Comparison of ENCODE assay signal across 8 mouse cellular contexts in the genomic region with DNA sequence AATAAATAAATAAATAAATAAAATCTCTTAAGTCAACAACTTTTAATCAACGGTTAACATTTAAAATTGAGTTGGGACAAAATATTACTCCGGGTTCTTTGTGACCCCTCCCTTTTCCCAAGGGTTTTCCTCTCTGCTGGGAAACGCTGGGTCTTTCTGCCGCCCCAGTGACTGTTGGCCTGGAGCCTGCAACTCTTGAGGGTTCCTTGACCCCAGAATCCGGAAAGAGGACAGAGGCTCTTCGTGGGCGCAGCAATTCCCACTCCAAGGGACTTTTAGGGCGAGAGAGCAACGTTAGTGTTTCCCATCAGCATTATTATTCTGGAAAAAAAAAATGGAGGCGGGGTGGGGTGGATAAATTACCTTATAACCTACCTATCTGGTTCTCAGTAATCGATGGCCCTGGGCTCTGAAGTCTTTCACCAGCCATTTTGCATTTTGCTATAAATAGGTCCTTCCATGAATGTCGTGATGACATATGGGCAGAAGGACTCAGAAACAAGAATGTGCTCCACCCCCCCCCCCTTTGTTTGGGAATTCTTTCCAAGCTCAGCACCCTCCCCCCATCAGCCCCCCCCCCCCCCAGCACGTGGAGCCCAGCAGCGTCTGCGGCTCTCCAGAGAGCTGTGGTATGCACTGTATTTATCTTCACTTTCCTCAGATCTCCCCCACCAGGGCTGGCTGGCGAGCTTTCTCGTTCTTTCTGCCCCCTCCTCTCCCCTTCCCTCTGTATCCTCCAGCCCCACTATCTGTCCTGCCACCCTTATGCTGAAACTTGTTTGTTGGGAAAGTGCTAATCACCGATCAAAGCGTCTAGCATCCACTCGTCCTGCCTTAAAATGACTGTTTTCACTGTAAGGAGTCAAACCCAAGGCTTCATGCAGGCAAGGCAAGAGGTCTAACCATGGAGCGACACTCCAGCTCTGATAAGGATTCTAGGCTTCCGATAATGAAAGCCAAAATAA. TPM values are rescaled to one million over a fixed set of nuclear protein-coding genes. Genes with fewer than 3 reads are reported as not detected.
A peak's percentile ranks its signal among the peaks of the same experiment; 100 is the strongest.
DNase-seq lines count a peak whose midpoint lies in the region; ATAC-seq and TF ChIP-seq lines count a peak whose summit lies in the region.

No protein-coding gene starts in this region.

- H3K4me2 ChIP-seq in forebrain, embryonic 13.5 days, result peak overlapping the region; percentile 53
- peak overlapping the region; percentile 60 for H3K4me2 ChIP-seq in intestine, embryonic 15.5 days (replicated peaks)
- peak overlapping the region; percentile 62 for H3K4me2 ChIP-seq in liver, embryonic 16.5 days (ENCODE audit: low read depth, low read length)

- 13% methylated on average over 20 of the region's 22 CpGs for WGBS in forebrain, embryonic 13.5 days
- 5% methylated on average over 22 of the region's 22 CpGs for WGBS in intestine, embryonic 15.5 days
- WGBS in liver, embryonic 16.5 days (ENCODE audit: insufficient replicate concordance), result 4% methylated on average over 22 of the region's 22 CpGs

- peak; percentile 42 for DNase-seq in G1E (ENCODE audit: low spot score)
- DNase-seq in adrenal gland, postnatal 36 days, result peak; percentile 17 to 35
- peak; percentile 51 for DNase-seq in retina, postnatal 1 day
- DNase-seq in gastrocnemius, postnatal 10 days, result no peak
- DNase-seq in left cerebral cortex, adult 9 months (ENCODE audit: low spot score in 2 of 2), result no peak

- H3K36me3 ChIP-seq in G1E (replicated peaks), result no peaks in the 10 kb centered on the region
- H3K36me3 ChIP-seq in forebrain, embryonic 13.5 days (ENCODE audit: poor library complexity, severe bottlenecking), result no peaks in the 10 kb centered on the region
- no peaks in the 10 kb centered on the region for H3K36me3 ChIP-seq in intestine, embryonic 15.5 days
- H3K36me3 ChIP-seq in liver, embryonic 16.5 days (ENCODE audit: control insufficient read depth, insufficient read depth), result no peaks in the 10 kb centered on the region

- H3K9ac ChIP-seq in forebrain, embryonic 13.5 days, result 0 out of 2 replicates have a peak overlapping the region, but pooled peaks have one; percentile 43
- H3K9ac ChIP-seq in intestine, embryonic 15.5 days, result no peak overlapping the region
- peak overlapping the region; percentile 60 for H3K9ac ChIP-seq in liver, embryonic 16.5 days (ENCODE audit: low read depth, low read length)

- TF ChIP-seq CTCF in G1E (IDR thresholded peaks at IDR 0.05; ENCODE audit: low read depth, low read length), result no peak

- peaks cover 48% of the 10 kb centered on the region for H3K4me1 ChIP-seq in G1E (ENCODE audit: insufficient read depth, low read depth, low read length)
- H3K4me1 ChIP-seq in forebrain, embryonic 13.5 days, result peaks cover 15% of the 10 kb centered on the region
- peaks cover 5% of the 10 kb centered on the region; the same call in 1 of the 2 replicates for H3K4me1 ChIP-seq in intestine, embryonic 15.5 days (replicated peaks)
- peaks cover 54% of the 10 kb centered on the region for H3K4me1 ChIP-seq in liver, embryonic 16.5 days (ENCODE audit: control insufficient read depth, low read depth, low read length)

- no peak overlapping the region for H3K27ac ChIP-seq in forebrain, embryonic 13.5 days
- peak overlapping the region; percentile 80 for H3K27ac ChIP-seq in intestine, embryonic 15.5 days
- peak overlapping the region; percentile 100 for H3K27ac ChIP-seq in liver, embryonic 16.5 days (ENCODE audit: low read length)

- peak overlapping the region; percentile 65 for H3K4me3 ChIP-seq in G1E (ENCODE audit: low read depth, low read length)
- peak overlapping the region; percentile 15 for H3K4me3 ChIP-seq in forebrain, embryonic 13.5 days
- H3K4me3 ChIP-seq in intestine, embryonic 15.5 days (replicated peaks), result peak overlapping the region; percentile 20
- H3K4me3 ChIP-seq in liver, embryonic 16.5 days (ENCODE audit: low read depth, low read length), result peak overlapping the region; percentile 37

- H3K9me3 ChIP-seq in G1E (replicated peaks), result no peaks in the 10 kb centered on the region
- no peaks in the 10 kb centered on the region for H3K9me3 ChIP-seq in forebrain, embryonic 13.5 days (replicated peaks)
- H3K9me3 ChIP-seq in intestine, embryonic 15.5 days, result no peaks in the 10 kb centered on the region
- H3K9me3 ChIP-seq in liver, embryonic 16.5 days (replicated peaks; ENCODE audit: control insufficient read depth, low read length), result no peaks in the 10 kb centered on the region

- no peak for ATAC-seq in G1E (ENCODE audit: extremely low read depth, insufficient number of reproducible peaks, low FRiP score, poor library complexity, severe bottlenecking)
- peak; percentile 60; the same call in 1 of the 2 replicates for ATAC-seq in forebrain, embryonic 13.5 days
- peak; percentile 63 for ATAC-seq in intestine, embryonic 15.5 days
- ATAC-seq in liver, embryonic 16.5 days (ENCODE audit: low read depth), result 0 out of 2 replicates have a peak, but pooled peaks have one; percentile 5

- peaks cover 2% of the 10 kb centered on the region; the same call in 1 of the 2 replicates for H3K27me3 ChIP-seq in G1E (ENCODE audit: insufficient read depth, low read length)
- no peaks in the 10 kb centered on the region for H3K27me3 ChIP-seq in forebrain, embryonic 13.5 days
- H3K27me3 ChIP-seq in intestine, embryonic 15.5 days (replicated peaks), result no peaks in the 10 kb centered on the region
- no peaks in the 10 kb centered on the region for H3K27me3 ChIP-seq in liver, embryonic 16.5 days (ENCODE audit: control insufficient read depth, insufficient read depth, low read depth, low read length)

RNA-seq across cellular contexts. Expression of gene Cdkl1, which starts 32.6 kb away (rescaled TPM):
- total RNA-seq in G1E (2014; fragmentation: Nextera tagmentation), result not detected in 2 replicates
- 0.70 TPM in 1 of 2 replicates, not detected in the other for total RNA-seq in G1E (2017)
- polyA plus RNA-seq in G1E (2012), result not detected in 2 replicates
- 1 to 10 TPM; 1.2 to 1.4 TPM for total RNA-seq in adrenal gland, postnatal 36 days (2021)
- polyA plus RNA-seq in forebrain, embryonic 13.5 days (2015; fragmentation: Nextera tagmentation; extraction: Ambion mirVana), result 1.1 and 1.5 TPM in 2 replicates
- 2.7 and 2.9 TPM in 2 replicates for polyA plus RNA-seq in intestine, embryonic 15.5 days (2015; fragmentation: Nextera tagmentation; extraction: Ambion mirVana)
- 1.7 TPM in 2 replicates for polyA plus RNA-seq in liver, embryonic 16.5 days (2015; fragmentation: Nextera tagmentation; extraction: Ambion mirVana)
- total RNA-seq in gastrocnemius, postnatal 10 days (2021), result 1 to 10 TPM; 1.4 to 2.1 TPM

RNA-seq across cellular contexts. Expression of gene Atp5s, which starts 33.8 kb away (rescaled TPM):
- 66.9 and 83.2 TPM in 2 replicates for total RNA-seq in G1E (2014; fragmentation: Nextera tagmentation)
- total RNA-seq in G1E (2017), result 15.9 and 19.6 TPM in 2 replicates
- polyA plus RNA-seq in G1E (2012), result 8.2 and 12.1 TPM in 2 replicates
- 10 to 100 TPM; 13.6 to 20.9 TPM for total RNA-seq in adrenal gland, postnatal 36 days (2021)
- polyA plus RNA-seq in forebrain, embryonic 13.5 days (2015; fragmentation: Nextera tagmentation; extraction: Ambion mirVana), result 19.5 and 26.5 TPM in 2 replicates
- polyA plus RNA-seq in intestine, embryonic 15.5 days (2015; fragmentation: Nextera tagmentation; extraction: Ambion mirVana), result 29.6 and 31.3 TPM in 2 replicates
- 16.7 and 18.4 TPM in 2 replicates for polyA plus RNA-seq in liver, embryonic 16.5 days (2015; fragmentation: Nextera tagmentation; extraction: Ambion mirVana)
- total RNA-seq in gastrocnemius, postnatal 10 days (2021), result 10 to 100 TPM in 1 of 2 experiments, 1 to 10 TPM in 1; 8.4 to 12.1 TPM

RNA-seq across cellular contexts. Expression of gene L2hgdh, which starts 33.8 kb away (rescaled TPM):
- total RNA-seq in G1E (2014; fragmentation: Nextera tagmentation) (10.1 and 12.9 TPM in 2 replicates), G1E (2017) (18.4 and 21.2 TPM in 2 replicates)
- 1.9 and 2.2 TPM in 2 replicates for polyA plus RNA-seq in G1E (2012)
- total RNA-seq in adrenal gland, postnatal 36 days (2021), result 10 to 100 TPM; 22.7 to 26.4 TPM
- 13.0 and 14.4 TPM in 2 replicates for polyA plus RNA-seq in forebrain, embryonic 13.5 days (2015; fragmentation: Nextera tagmentation; extraction: Ambion mirVana)
- 20.7 and 21.6 TPM in 2 replicates for polyA plus RNA-seq in intestine, embryonic 15.5 days (2015; fragmentation: Nextera tagmentation; extraction: Ambion mirVana)
- polyA plus RNA-seq in liver, embryonic 16.5 days (2015; fragmentation: Nextera tagmentation; extraction: Ambion mirVana), result 11.6 and 12.2 TPM in 2 replicates
- 10 to 100 TPM; 31.1 to 32.6 TPM for total RNA-seq in gastrocnemius, postnatal 10 days (2021)

Comparison
In these comparisons a context has a peak if more than half of its experiments do, and no peak if none do; other contexts are left out.
1. DNase-seq: peak in G1E (single experiment), adrenal gland, postnatal 36 days (2 of 2) and retina, postnatal 1 day (single experiment); none in gastrocnemius, postnatal 10 days (single experiment) and left cerebral cortex, adult 9 months (0 of 2).
2. H3K4me3 ChIP-seq: peak in every context shown above with its lines; median percentile 65 in G1E; 37 in liver, embryonic 16.5 days; 20 in intestine, embryonic 15.5 days; 15 in forebrain, embryonic 13.5 days.
3. Peak in every context shown above with its lines, with median percentiles within 50 percentile points of each other: H3K4me2 ChIP-seq.